Mouse (Mus musculus) T-helper 2 cell (primary cell): ENCODE data around the gene Gnb3.

Source experiments
- in situ Hi-C: fragments of 300-600 bp; cut with MboI, MseI; formaldehyde crosslinking; loops from one replicate; pipeline ENCODE4 v1.15.1; 2025; ENCODE audit warnings: high pct_unique_total_duplicates

The Gnb3 gene

GRCm38 (mm10) chr6:124840241-124841167 lies at the start of gene Gnb3:
TSS of gene Gnb3 (minus strand) at chr6:124840275.
- in situ Hi-C loops, result no loop called here

- in situ Hi-C loops, result no loop called here
These were observed 48.6 kb upstream of the Gnb3 start for GRCm38 (mm10) chr6:124888555-124889125.

GRCm38 (mm10) chr6:124887986-124888385 lies 47.9 kb upstream of the Gnb3 start, which contains the start of gene Cd4:
TSS of gene Cd4 (minus strand) at chr6:124888221.
- in situ Hi-C loops, result no loop called here

GRCm38 (mm10) chr6:124885956-124886381 lies 45.9 kb upstream of the Gnb3 start:
- in situ Hi-C loops, result no loop called here

GRCm38 (mm10) chr6:124884714-124885500 lies 44.8 kb upstream of the Gnb3 start:
- in situ Hi-C loops, result no loop called here

GRCm38 (mm10) chr6:124883351-124883750 lies 43.3 kb upstream of the Gnb3 start:
- in situ Hi-C loops, result no loop called here

- in situ Hi-C loops, result no loop called here
These were observed 41.7 kb upstream of the Gnb3 start for GRCm38 (mm10) chr6:124881821-124882220.

- in situ Hi-C loops, result loop anchor here (5.0 kb wide), 1 partner anchor 48 kb away; no protein-coding TSS in a partner anchor
These were observed 39.3 kb upstream of the Gnb3 start for GRCm38 (mm10) chr6:124879390-124879789.

- in situ Hi-C loops, result no loop called here
These were observed 34.3 kb upstream of the Gnb3 start for GRCm38 (mm10) chr6:124874348-124874747.

- in situ Hi-C loops, result no loop called here
These were observed 26.5 kb upstream of the Gnb3 start for GRCm38 (mm10) chr6:124866560-124866959.

- in situ Hi-C loops, result no loop called here
These were observed 25.8 kb upstream of the Gnb3 start for GRCm38 (mm10) chr6:124865766-124866362.

- in situ Hi-C loops, result no loop called here
These were observed 23.7 kb upstream of the Gnb3 start, which contains the start of gene Gpr162 for GRCm38 (mm10) chr6:124863658-124864298. TSS of gene Gpr162 (minus strand) at chr6:124863983.

GRCm38 (mm10) chr6:124863125-124863657 lies 23.1 kb upstream of the Gnb3 start:
- in situ Hi-C loops, result no loop called here

GRCm38 (mm10) chr6:124862406-124863124 lies 22.5 kb upstream of the Gnb3 start:
- in situ Hi-C loops, result no loop called here

- in situ Hi-C loops, result no loop called here
These were observed 21.7 kb upstream of the Gnb3 start for GRCm38 (mm10) chr6:124861802-124862201.

GRCm38 (mm10) chr6:124861266-124861665 lies 21.2 kb upstream of the Gnb3 start:
- in situ Hi-C loops, result no loop called here

GRCm38 (mm10) chr6:124860511-124860910 lies 20.4 kb upstream of the Gnb3 start:
- in situ Hi-C loops, result no loop called here

GRCm38 (mm10) chr6:124859725-124860124 lies 19.6 kb upstream of the Gnb3 start:
- in situ Hi-C loops, result loop anchor here (5.0 to 10.0 kb wide), 2 partner anchors 73 to 175 kb away; partner anchors contain the start of genes Ing4 and Mlf2

GRCm38 (mm10) chr6:124858561-124859318 lies 18.7 kb upstream of the Gnb3 start:
- in situ Hi-C loops, result loop anchor here (5.0 to 10.0 kb wide), 2 partner anchors 74 to 176 kb away; partner anchors contain the start of genes Ing4 and Mlf2
